Mouse (Mus musculus): ENCODE measurements around the gene Olfr1234.

Gene Olfr1234

GRCm38 (mm10) chr2:89364765-89365164 is at the start of gene Olfr1234:
Gene Olfr1234 (minus strand): TSS chr2:89364865.
- DNase-seq, result no peak

DNA sequence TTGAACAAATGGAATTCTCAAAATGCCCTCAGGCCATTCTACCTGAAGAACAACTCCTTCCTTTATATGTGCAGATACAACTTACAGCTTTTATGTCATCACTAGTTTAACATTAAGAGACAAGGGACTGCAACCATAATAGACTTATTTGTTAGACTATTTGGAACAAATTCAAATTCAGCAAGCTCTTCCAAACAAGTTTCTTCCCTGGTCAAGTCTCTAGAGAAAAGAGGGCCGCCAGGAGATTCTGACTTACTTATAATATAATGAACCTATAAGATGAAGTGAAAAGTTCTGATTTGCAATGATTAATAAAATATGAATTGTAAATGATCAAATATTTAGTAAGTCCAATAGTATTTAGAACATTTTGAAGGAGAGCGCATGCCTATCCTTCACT is 44.9 kb upstream of the Olfr1234 start, which contains the start of gene Olfr1238:
TSS of gene Olfr1238 (minus strand) at position 101 of the 400 bp plus-strand sequence.
- no peak for DNase-seq

DNA sequence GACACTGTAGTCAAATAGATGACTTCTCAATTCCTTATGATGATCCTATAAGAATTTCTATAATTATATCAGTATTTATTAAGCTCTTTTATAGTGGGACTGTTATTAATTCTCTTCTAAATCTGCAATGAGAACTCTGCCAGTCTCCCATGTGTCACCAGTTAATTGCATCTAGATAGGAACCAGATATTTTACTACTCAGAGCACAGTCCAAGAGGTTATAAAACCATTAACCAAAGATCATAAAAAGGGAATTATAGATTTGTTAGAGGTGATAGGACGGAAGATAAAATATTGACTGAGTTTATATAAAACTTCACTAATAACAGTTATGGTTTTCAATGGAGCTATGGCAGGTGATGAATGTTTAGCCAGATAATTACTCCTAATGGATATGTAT is 36.2 kb upstream of the Olfr1234 start:
- no peak for DNase-seq

DNA sequence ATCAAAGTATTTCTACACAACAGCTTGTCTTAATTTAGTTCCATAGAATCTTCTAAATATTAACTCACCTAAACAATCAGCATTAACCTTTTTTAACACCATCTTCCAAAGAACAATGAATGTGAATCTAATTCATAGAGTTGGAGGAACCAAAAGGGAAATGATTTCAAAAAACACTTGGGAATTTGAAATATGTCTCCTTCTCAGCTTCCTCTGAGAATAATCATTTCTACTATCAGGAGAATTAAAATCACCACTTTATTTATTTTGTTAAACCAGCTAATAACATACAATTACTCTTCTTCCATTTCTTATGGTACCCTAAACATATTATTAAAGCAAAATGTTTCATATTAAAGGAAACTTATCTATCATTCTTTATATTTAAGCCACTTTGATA is 22.4 kb downstream of the Olfr1234 start, which contains the start of gene Olfr1233:
TSS of gene Olfr1233 (minus strand) at position 101 of the 400 bp plus-strand sequence.
- no peak for DNase-seq

- no peak for DNase-seq
These were observed 35.1 kb downstream of the Olfr1234 start, which contains the start of gene Olfr1232 for GRCm38 (mm10) chr2:89329575-89329974. Gene Olfr1232 (minus strand): TSS chr2:89329675.
